Mouse (Mus musculus): ENCODE data around the gene Isg20l2. TPM values are rescaled to one million over a fixed set of nuclear protein-coding genes. Genes with fewer than 3 reads are reported as not detected.

Isg20l2 gene
- polyA plus RNA-seq, 1 experiment from 2014 or later: 43.5 TPM

- Histone ChIP-seq H3K4me3 (replicated peaks; ENCODE audit: low read length) (no peak overlapping the region), H3K4me2 (ENCODE audit: low read length) (no peak overlapping the region), H3K4me1 (replicated peaks; ENCODE audit: control insufficient read depth, insufficient read depth, low read length) (peaks cover 33% of the 10 kb centered on the region), H3K9me3 (ENCODE audit: control insufficient read depth, low read length) (no peaks in the 10 kb centered on the region), H3K9ac (replicated peaks; ENCODE audit: low read depth, low read length) (0 out of 2 replicates have a peak overlapping the region, but pooled peaks have one; percentile 9), H3K27ac (ENCODE audit: low read length) (no peak overlapping the region), H3K27me3 (replicated peaks; ENCODE audit: control insufficient read depth, insufficient read depth, low read length) (no peaks in the 10 kb centered on the region; the same call in 1 of the 2 replicates), H3K36me3 (ENCODE audit: control insufficient read depth, insufficient read depth) (no peaks in the 10 kb centered on the region)
- WGBS: 17% methylated on average over 13 of the region's 13 CpGs
- no peak for ATAC-seq
Observed at GRCm38 (mm10) chr3:87949955-87950515, 19.9 kb downstream of the Isg20l2 start.

- no peak for ATAC-seq
Observed at GRCm38 (mm10) chr3:87951946-87952345, 21.8 kb downstream of the Isg20l2 start.

DNA sequence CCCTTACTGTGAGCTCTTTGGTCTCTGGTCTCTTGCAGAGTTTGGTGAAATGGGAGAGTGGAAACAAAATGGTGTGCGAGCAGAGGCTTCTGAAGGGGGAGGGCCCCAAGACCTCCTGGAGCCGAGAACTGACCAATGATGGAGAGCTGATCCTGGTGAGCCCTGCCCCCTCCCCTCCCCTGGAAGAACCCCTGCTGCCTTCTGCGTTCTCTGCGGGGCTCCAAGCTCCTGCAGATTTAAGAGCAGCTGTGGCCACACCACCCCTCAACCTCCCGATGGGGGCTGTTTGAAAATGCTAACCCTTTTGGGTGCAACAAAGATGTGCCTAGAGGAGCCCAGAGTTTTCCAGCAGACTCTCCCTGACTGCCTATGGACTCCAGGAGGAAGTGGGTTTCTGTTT is 22.3 kb downstream of the Isg20l2 start:
- H3K4me2 ChIP-seq (ENCODE audit: low read length): peak overlapping the region; percentile 14; the same call in 1 of the 2 replicates
- H3K9me3 ChIP-seq (ENCODE audit: control insufficient read depth, low read length): no peaks in the 10 kb centered on the region
- no peak overlapping the region for H3K4me3 ChIP-seq (replicated peaks; ENCODE audit: low read length)
- no peaks in the 10 kb centered on the region; the same call in 1 of the 2 replicates for H3K27me3 ChIP-seq (replicated peaks; ENCODE audit: control insufficient read depth, insufficient read depth, low read length)
- no peak overlapping the region for H3K27ac ChIP-seq (ENCODE audit: low read length)
- no peaks in the 10 kb centered on the region for H3K36me3 ChIP-seq (ENCODE audit: control insufficient read depth, insufficient read depth)
- no peak; the same call in 1 of the 2 replicates for ATAC-seq
- WGBS: 10% methylated on average over 5 of the region's 5 CpGs
- H3K4me1 ChIP-seq (replicated peaks; ENCODE audit: control insufficient read depth, insufficient read depth, low read length): peaks cover 26% of the 10 kb centered on the region
- H3K9ac ChIP-seq (replicated peaks; ENCODE audit: low read depth, low read length): no peak overlapping the region

More at GRCm38 (mm10) chr3:87951946-87952345, 21.8 kb downstream of the Isg20l2 start:
- H3K27me3 ChIP-seq (replicated peaks; ENCODE audit: control insufficient read depth, insufficient read depth, low read length): no peaks in the 10 kb centered on the region; the same call in 1 of the 2 replicates
- H3K4me3 ChIP-seq (replicated peaks; ENCODE audit: low read length): no peak overlapping the region
- H3K36me3 ChIP-seq (ENCODE audit: control insufficient read depth, insufficient read depth): no peaks in the 10 kb centered on the region
- H3K9ac ChIP-seq (replicated peaks; ENCODE audit: low read depth, low read length): no peak overlapping the region
- WGBS: 28% methylated on average over 12 of the region's 12 CpGs
- H3K4me1 ChIP-seq (replicated peaks; ENCODE audit: control insufficient read depth, insufficient read depth, low read length): peaks cover 31% of the 10 kb centered on the region
- no peaks in the 10 kb centered on the region for H3K9me3 ChIP-seq (ENCODE audit: control insufficient read depth, low read length)
- H3K27ac ChIP-seq (ENCODE audit: low read length): no peak overlapping the region
- H3K4me2 ChIP-seq (ENCODE audit: low read length): no peak overlapping the region

- H3K27ac ChIP-seq (ENCODE audit: low read length): no peak overlapping the region
- WGBS: 7% methylated on average over 1 of the region's 1 CpGs
Observed at GRCm38 (mm10) chr3:87958056-87958455, 27.9 kb downstream of the Isg20l2 start.

GRCm38 (mm10) chr3:87958476-87958875 is 28.4 kb downstream of the Isg20l2 start:
- Histone ChIP-seq H3K4me2 (ENCODE audit: low read length) (no peak overlapping the region), H3K4me3 (replicated peaks; ENCODE audit: low read length) (no peak overlapping the region), H3K36me3 (ENCODE audit: control insufficient read depth, insufficient read depth) (no peaks in the 10 kb centered on the region), H3K9ac (replicated peaks; ENCODE audit: low read depth, low read length) (no peak overlapping the region), H3K27me3 (replicated peaks; ENCODE audit: control insufficient read depth, insufficient read depth, low read length) (no peaks in the 10 kb centered on the region), H3K9me3 (ENCODE audit: control insufficient read depth, low read length) (no peaks in the 10 kb centered on the region), H3K4me1 (replicated peaks; ENCODE audit: control insufficient read depth, insufficient read depth, low read length) (peaks cover 15% of the 10 kb centered on the region), H3K27ac (ENCODE audit: low read length) (no peak overlapping the region)
- 28% methylated on average over 4 of the region's 4 CpGs for WGBS
- no peak for ATAC-seq

More at GRCm38 (mm10) chr3:87958056-87958455, 27.9 kb downstream of the Isg20l2 start:
- Histone ChIP-seq H3K36me3 (ENCODE audit: control insufficient read depth, insufficient read depth) (no peaks in the 10 kb centered on the region), H3K4me1 (replicated peaks; ENCODE audit: control insufficient read depth, insufficient read depth, low read length) (peaks cover 15% of the 10 kb centered on the region), H3K4me2 (ENCODE audit: low read length) (no peak overlapping the region), H3K27me3 (replicated peaks; ENCODE audit: control insufficient read depth, insufficient read depth, low read length) (no peaks in the 10 kb centered on the region), H3K9ac (replicated peaks; ENCODE audit: low read depth, low read length) (no peak overlapping the region), H3K4me3 (replicated peaks; ENCODE audit: low read length) (no peak overlapping the region), H3K9me3 (ENCODE audit: control insufficient read depth, low read length) (no peaks in the 10 kb centered on the region)
- ATAC-seq: no peak

DNA sequence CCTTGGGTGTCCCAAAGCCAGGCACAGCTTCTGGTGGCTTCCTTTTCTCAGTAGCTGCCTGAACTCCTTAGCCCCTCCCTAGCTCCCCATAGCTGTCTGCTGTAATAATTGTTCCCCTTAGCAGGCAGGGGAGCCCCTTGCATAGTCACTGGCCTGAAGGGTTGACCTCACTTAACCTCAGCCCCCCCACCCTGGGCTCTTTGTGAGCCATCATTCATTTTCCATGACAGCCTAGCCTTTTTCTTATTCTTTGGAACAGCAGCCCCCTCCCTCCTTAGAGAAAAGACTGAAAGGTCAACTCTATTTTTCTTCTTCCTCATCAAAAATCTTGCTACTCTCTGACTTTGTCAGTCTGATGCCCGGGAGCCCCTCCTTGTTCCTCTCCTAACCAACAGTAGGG is 28.9 kb downstream of the Isg20l2 start:
- H3K4me2 ChIP-seq (ENCODE audit: low read length): no peak overlapping the region
- no peaks in the 10 kb centered on the region for H3K27me3 ChIP-seq (replicated peaks; ENCODE audit: control insufficient read depth, insufficient read depth, low read length)
- no peaks in the 10 kb centered on the region for H3K36me3 ChIP-seq (ENCODE audit: control insufficient read depth, insufficient read depth)
- H3K9me3 ChIP-seq (ENCODE audit: control insufficient read depth, low read length): no peaks in the 10 kb centered on the region
- H3K9ac ChIP-seq (replicated peaks; ENCODE audit: low read depth, low read length): no peak overlapping the region
- H3K4me1 ChIP-seq (replicated peaks; ENCODE audit: control insufficient read depth, insufficient read depth, low read length): peaks cover 15% of the 10 kb centered on the region
- WGBS: 19% methylated on average over 1 of the region's 1 CpGs
- ATAC-seq: no peak
- H3K4me3 ChIP-seq (replicated peaks; ENCODE audit: low read length): no peak overlapping the region
- no peak overlapping the region for H3K27ac ChIP-seq (ENCODE audit: low read length)

GRCm38 (mm10) chr3:87959371-87959770 is 29.3 kb downstream of the Isg20l2 start:
- H3K9ac ChIP-seq (replicated peaks; ENCODE audit: low read depth, low read length): no peak overlapping the region
- no peak overlapping the region for H3K27ac ChIP-seq (ENCODE audit: low read length)
- H3K4me1 ChIP-seq (replicated peaks; ENCODE audit: control insufficient read depth, insufficient read depth, low read length): peaks cover 15% of the 10 kb centered on the region
- no peak overlapping the region for H3K4me2 ChIP-seq (ENCODE audit: low read length)
- no peaks in the 10 kb centered on the region for H3K9me3 ChIP-seq (ENCODE audit: control insufficient read depth, low read length)
- no peaks in the 10 kb centered on the region for H3K36me3 ChIP-seq (ENCODE audit: control insufficient read depth, insufficient read depth)
- WGBS: 65% methylated on average over 7 of the region's 7 CpGs
- no peaks in the 10 kb centered on the region for H3K27me3 ChIP-seq (replicated peaks; ENCODE audit: control insufficient read depth, insufficient read depth, low read length)
- no peak for ATAC-seq
- H3K4me3 ChIP-seq (replicated peaks; ENCODE audit: low read length): no peak overlapping the region

- H3K36me3 ChIP-seq (ENCODE audit: control insufficient read depth, insufficient read depth): no peaks in the 10 kb centered on the region
- peak overlapping the region; percentile 91 for H3K4me2 ChIP-seq (ENCODE audit: low read length)
- peaks cover 15% of the 10 kb centered on the region for H3K4me1 ChIP-seq (replicated peaks; ENCODE audit: control insufficient read depth, insufficient read depth, low read length)
- peak overlapping the region; percentile 58 for H3K4me3 ChIP-seq (replicated peaks; ENCODE audit: low read length)
- H3K27ac ChIP-seq (ENCODE audit: low read length): peak overlapping the region; percentile 97
- H3K9me3 ChIP-seq (ENCODE audit: control insufficient read depth, low read length): no peaks in the 10 kb centered on the region
- H3K9ac ChIP-seq (replicated peaks; ENCODE audit: low read depth, low read length): peak overlapping the region; percentile 79
- H3K27me3 ChIP-seq (replicated peaks; ENCODE audit: control insufficient read depth, insufficient read depth, low read length): no peaks in the 10 kb centered on the region
- 4% methylated on average over 10 of the region's 10 CpGs for WGBS
- ATAC-seq: no peak
Observed at GRCm38 (mm10) chr3:87960191-87960585, 30.1 kb downstream of the Isg20l2 start.

GRCm38 (mm10) chr3:87960586-87961191 is 30.6 kb downstream of the Isg20l2 start:
- Histone ChIP-seq H3K4me1 (replicated peaks; ENCODE audit: control insufficient read depth, insufficient read depth, low read length) (peaks cover 15% of the 10 kb centered on the region), H3K9ac (replicated peaks; ENCODE audit: low read depth, low read length) (peak overlapping the region; percentile 79), H3K4me3 (replicated peaks; ENCODE audit: low read length) (peak overlapping the region; percentile 58), H3K4me2 (ENCODE audit: low read length) (peak overlapping the region; percentile 91), H3K27ac (ENCODE audit: low read length) (peak overlapping the region; percentile 97), H3K27me3 (replicated peaks; ENCODE audit: control insufficient read depth, insufficient read depth, low read length) (no peaks in the 10 kb centered on the region), H3K36me3 (ENCODE audit: control insufficient read depth, insufficient read depth) (no peaks in the 10 kb centered on the region), H3K9me3 (ENCODE audit: control insufficient read depth, low read length) (no peaks in the 10 kb centered on the region)
- WGBS: under 1% methylated on average over 27 of the region's 27 CpGs
- peak; percentile 99 for ATAC-seq
